Mouse (Mus musculus) liver, embryonic 14.5 days (tissue): Measurements from ENCODE around the gene Cyb561. TPM values are rescaled to one million over a fixed set of nuclear protein-coding genes. Genes with fewer than 3 reads are reported as not detected.

Source experiments
- ATAC-seq: fragments of 200-750 bp; cut with Nextera tagmentation; 2 replicates; pipeline ENCODE4 v1.8.0; 2017; ENCODE audit warnings: moderate number of reproducible peaks, mild to moderate bottlenecking, moderate library complexity; ENCODE audit not compliant: insufficient read depth
- DNase-seq, 3 experiments: peaks; one replicate each; pipeline ENCODE4 v3.0.0-alpha.2; 2012 to 2013; ENCODE audit warnings: low read depth in 3 of 3, low spot score in 3 of 3
- H3K27ac ChIP-seq: fragments of 300-500 bp; sonication (generic); 2 replicates; pipeline ENCODE4 v1.5.1; 2014; ENCODE audit warnings: moderate library complexity, mild to moderate bottlenecking, control low read depth, inconsistent platforms
- H3K27me3 ChIP-seq: fragments of 300-500 bp; sonication (generic); 2 replicates; pipeline ENCODE4 v1.6.1; 2014; ENCODE audit warnings: mild to moderate bottlenecking, low read length, moderate library complexity; ENCODE audit not compliant: control insufficient read depth, insufficient read depth
- H3K36me3 ChIP-seq: fragments of 300-500 bp; sonication (generic); replicated peaks from 2 replicates; pipeline ENCODE4 v1.6.1; 2014; ENCODE audit warnings: low read depth; ENCODE audit not compliant: control insufficient read depth, insufficient read depth
- H3K4me1 ChIP-seq, 2 experiments: fragments of 200-500 bp in 1 of 2; fragments of 300-500 bp in 1 of 2; sonication (generic) in 1 of 2; replicated peaks; 2 replicates each; pipeline ENCODE4 v1.6.1; 2012 to 2014; ENCODE audit warnings: antibody characterized with exemption in 1 of 2, inconsistent platforms in 1 of 2, low read length in 1 of 2; ENCODE audit not compliant: control insufficient read depth in 2 of 2, insufficient read depth in 2 of 2
- H3K4me2 ChIP-seq: fragments of 300-500 bp; sonication (generic); 2 replicates; pipeline ENCODE4 v1.6.1; 2014; ENCODE audit warnings: low read depth, mild to moderate bottlenecking, control low read depth, moderate library complexity
- H3K4me3 ChIP-seq, 2 experiments: fragments of 200-500 bp in 1 of 2; fragments of 300-500 bp in 1 of 2; sonication (generic) in 1 of 2; 2 replicates each; pipeline ENCODE4 v1.5.1; 2012 to 2014; ENCODE audit warnings: low read depth in 2 of 2, low read length in 2 of 2, mild to moderate bottlenecking in 2 of 2, control low read depth in 1 of 2, inconsistent platforms in 1 of 2, moderate library complexity in 1 of 2; ENCODE audit not compliant: insufficient read depth in 1 of 2
- H3K9ac ChIP-seq: fragments of 300-500 bp; sonication (generic); replicated peaks from 2 replicates; pipeline ENCODE4 v1.6.1; 2014; ENCODE audit warnings: mild to moderate bottlenecking, control low read depth, moderate library complexity
- H3K9me3 ChIP-seq: fragments of 300-500 bp; sonication (generic); 2 replicates; pipeline ENCODE4 v1.6.1; 2016; ENCODE audit warnings: low read length, mixed read lengths; ENCODE audit not compliant: control insufficient read depth
- CTCF ChIP-seq: IDR thresholded peaks from 2 replicates; pipeline ENCODE4 v1.5.1; 2016; ENCODE audit warnings: antibody characterized with exemption, low read depth, control low read depth
- EP300 ChIP-seq: IDR thresholded peaks from 2 replicates; pipeline ENCODE4 v1.6.1; 2016; ENCODE audit warnings: antibody characterized with exemption, low read depth
- WGBS: fragments of 180-500 bp; shearing (Covaris S2); extraction: QIAGEN DNeasy Blood & Tissue Kit; methylation state at CpG from one replicate; pipeline ENCODE4 v1.1.7; 2014; ENCODE audit not compliant: insufficient replicate concordance; 5-methylcytosine and 5-hydroxymethylcytosine counted together
- polyA plus RNA-seq, 2 experiments: library from polyadenylated mRNA; depleted of rRNA in 1 of 2; stranded (reverse) in 1 of 2; unstranded in 1 of 2; fragments of >200 nt; fragmentation: Nextera tagmentation in 1 of 2; extraction: Ambion mirVana in 1 of 2; gene quantifications; 2 replicates each; pipeline versions ENCODE4 v1.2.1 to v1.2.3; 2012 to 2014

Cyb561 gene
- polyA plus RNA-seq, 2 experiments = 0.85 to 1.1 TPM

- Histone ChIP-seq H3K9me3 (no peaks in the 10 kb centered on the region), H3K36me3 (no peaks in the 10 kb centered on the region), H3K4me1 (no peaks in the 10 kb centered on the region), H3K9ac (no peak overlapping the region), H3K4me2 (no peak overlapping the region), H3K4me3 (no peak overlapping the region), H3K27me3 (no peaks in the 10 kb centered on the region), H3K27ac (no peak overlapping the region)
- ATAC-seq = no peak
- no peak for DNase-seq
- WGBS = 33% methylated on average over 6 of the region's 6 CpGs
- TF ChIP-seq CTCF = no peak
- TF ChIP-seq EP300 = no peak
Observed at GRCm38 (mm10) chr11:105957501-105957900, 4.4 kb upstream of the Cyb561 start.

- Histone ChIP-seq H3K36me3 (no peaks in the 10 kb centered on the region), H3K27me3 (no peaks in the 10 kb centered on the region), H3K9me3 (no peaks in the 10 kb centered on the region), H3K4me3 (no peak overlapping the region), H3K4me2 (no peak overlapping the region), H3K27ac (no peak overlapping the region), H3K4me1 (no peaks in the 10 kb centered on the region), H3K9ac (no peak overlapping the region)
- WGBS = 81% methylated on average over 28 of the region's 28 CpGs
- DNase-seq (no peak), ATAC-seq (no peak)
- TF ChIP-seq EP300 = no peak
- TF ChIP-seq CTCF = no peak
Observed at GRCm38 (mm10) chr11:105955815-105956430, 2.8 kb upstream of the Cyb561 start.

GRCm38 (mm10) chr11:105953402-105953801, 266 bp upstream of the Cyb561 start:
- H3K27me3 ChIP-seq = no peaks in the 10 kb centered on the region
- TF ChIP-seq CTCF (no peak), EP300 (no peak)
- no peaks in the 10 kb centered on the region for H3K9me3 ChIP-seq
- 56% methylated on average over 6 of the region's 6 CpGs for WGBS
- no peak for DNase-seq
- no peak overlapping the region for H3K4me2 ChIP-seq
- no peak for ATAC-seq
- H3K4me3 ChIP-seq = no peak overlapping the region
- no peaks in the 10 kb centered on the region for H3K4me1 ChIP-seq
- no peaks in the 10 kb centered on the region for H3K36me3 ChIP-seq
- H3K9ac ChIP-seq = no peak overlapping the region
- H3K27ac ChIP-seq = no peak overlapping the region

- H3K36me3 ChIP-seq = no peaks in the 10 kb centered on the region
- WGBS = 60% methylated on average over 9 of the region's 9 CpGs
- H3K9ac ChIP-seq = no peak overlapping the region
- no peak for ATAC-seq
- no peak overlapping the region for H3K4me2 ChIP-seq
- no peaks in the 10 kb centered on the region for H3K27me3 ChIP-seq
- H3K27ac ChIP-seq = no peak overlapping the region
- H3K9me3 ChIP-seq = no peaks in the 10 kb centered on the region
- H3K4me3 ChIP-seq = no peak overlapping the region
- H3K4me1 ChIP-seq = no peaks in the 10 kb centered on the region
- no peak for DNase-seq
- TF ChIP-seq EP300 = no peak
- no peak for TF ChIP-seq CTCF
Observed at GRCm38 (mm10) chr11:105952111-105952510, 1.0 kb downstream of the Cyb561 start.

- Histone ChIP-seq H3K9me3 (no peaks in the 10 kb centered on the region), H3K9ac (no peak overlapping the region), H3K27ac (no peak overlapping the region), H3K36me3 (no peaks in the 10 kb centered on the region), H3K4me2 (no peak overlapping the region), H3K4me3 (no peak overlapping the region), H3K27me3 (no peaks in the 10 kb centered on the region), H3K4me1 (no peaks in the 10 kb centered on the region)
- DNase-seq (no peak), ATAC-seq (no peak)
- no peak for TF ChIP-seq EP300
- TF ChIP-seq CTCF = no peak
- whole genome bisulfite sequencing = 53% methylated on average over 3 of the region's 3 CpGs
Observed at GRCm38 (mm10) chr11:105951601-105952044, 1.5 kb downstream of the Cyb561 start.
